Mouse (Mus musculus): ENCODE measurements around the gene Slc29a4.

Gene Slc29a4

DNA sequence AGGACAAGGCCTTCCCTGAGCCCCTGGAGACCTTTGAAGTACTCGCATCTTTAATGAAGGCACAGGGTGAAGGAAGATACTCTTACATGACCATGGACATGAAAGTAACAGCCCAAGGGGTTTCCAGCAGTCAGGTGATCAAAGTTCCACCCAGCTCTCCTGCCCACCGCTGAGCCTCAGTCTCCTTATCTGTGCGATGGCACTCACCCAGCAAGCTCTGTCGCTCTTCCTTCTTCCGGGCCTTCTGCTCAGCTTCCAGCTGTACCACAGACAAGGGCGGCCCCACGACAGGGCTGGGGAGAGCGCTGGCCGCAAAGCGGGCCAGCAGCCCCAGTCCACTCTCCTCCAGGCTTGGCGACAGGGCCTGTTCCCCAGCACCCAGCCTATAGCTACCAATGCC is 57.9 kb downstream of the Slc29a4 start:
- no peak for DNase-seq

- DNase-seq, result no peak
Observed at GRCm38 (mm10) chr5:142752241-142752640, 59.9 kb downstream of the Slc29a4 start.

DNA sequence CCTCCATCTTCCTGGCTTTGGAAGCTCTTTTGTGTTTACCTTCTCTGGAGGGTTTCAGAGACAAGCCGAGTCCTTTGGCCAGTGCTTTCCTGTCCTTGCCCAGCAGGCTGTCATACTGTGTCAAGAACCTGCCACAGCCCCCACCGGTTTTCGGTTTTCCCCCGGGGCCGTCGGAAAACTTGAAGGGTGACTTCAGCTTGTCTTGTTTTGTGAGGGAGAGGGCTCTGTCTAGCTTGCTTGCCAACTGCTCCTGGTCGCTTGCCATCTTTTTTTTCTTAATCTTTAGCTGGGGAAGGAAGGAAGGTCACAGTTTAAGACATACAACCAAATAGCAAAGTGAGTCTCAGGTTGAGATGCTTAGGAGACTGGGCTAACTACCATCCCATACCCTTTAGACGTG is 67.5 kb downstream of the Slc29a4 start:
- no peak for DNase-seq

DNA sequence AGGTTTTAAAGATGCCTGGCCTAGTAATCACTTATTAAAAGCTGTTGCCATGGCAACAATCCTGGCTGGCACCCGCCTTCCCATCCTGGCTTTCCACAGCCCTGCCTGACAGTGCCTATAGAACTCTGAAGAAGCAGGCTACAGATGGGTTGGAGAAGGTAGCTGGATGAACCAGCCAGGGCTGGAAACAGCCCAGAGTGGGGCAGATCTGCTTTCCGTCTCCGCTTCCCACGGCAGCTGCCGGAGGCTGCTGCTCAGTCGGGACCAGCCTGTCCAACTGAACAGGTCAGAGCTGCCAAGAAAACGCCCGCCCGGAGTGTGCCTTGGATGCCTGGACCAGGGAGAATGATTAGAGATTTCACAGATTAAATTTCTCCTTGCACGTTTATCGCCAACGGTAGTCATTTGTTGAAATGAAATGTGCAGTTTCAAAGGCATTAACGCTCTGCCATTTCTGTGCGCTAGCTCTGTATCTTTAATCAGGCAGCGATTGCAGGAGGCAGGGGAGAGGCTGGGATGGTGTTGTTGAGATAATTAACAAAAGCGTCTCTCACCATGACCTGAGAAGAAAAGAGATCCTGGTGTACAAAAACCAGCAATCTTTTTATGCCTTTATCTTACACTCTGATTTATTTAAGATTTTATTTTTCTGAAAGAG is 69.1 kb downstream of the Slc29a4 start:
- DNase-seq, result no peak

- no peak for DNase-seq
Observed at GRCm38 (mm10) chr5:142762082-142762807, 69.9 kb downstream of the Slc29a4 start.

GRCm38 (mm10) chr5:142764306-142764705 is 72.0 kb downstream of the Slc29a4 start:
- no peak for DNase-seq

- no peak for DNase-seq
Observed at GRCm38 (mm10) chr5:142764889-142765288, 72.6 kb downstream of the Slc29a4 start.

DNA sequence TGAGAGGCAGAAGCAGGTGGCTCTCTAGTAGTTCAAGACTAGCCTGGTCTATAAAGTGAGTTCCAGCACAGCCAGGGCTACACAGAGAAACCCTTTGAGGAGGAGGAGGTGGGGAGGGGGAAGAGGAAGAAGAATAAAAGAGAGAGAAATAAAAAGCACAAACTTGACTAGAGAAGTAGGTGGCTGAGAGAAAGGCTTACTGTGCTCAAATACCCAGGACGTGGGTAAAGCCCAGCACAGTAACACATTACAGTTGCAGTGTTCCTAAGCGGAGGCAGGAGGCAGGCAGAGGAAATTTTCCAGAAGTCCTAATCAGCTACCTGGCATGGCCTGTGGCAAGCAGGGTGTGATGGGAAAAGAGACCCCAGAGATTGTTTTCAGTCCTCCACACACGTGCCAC is 74.4 kb downstream of the Slc29a4 start:
- no peak for DNase-seq

DNA sequence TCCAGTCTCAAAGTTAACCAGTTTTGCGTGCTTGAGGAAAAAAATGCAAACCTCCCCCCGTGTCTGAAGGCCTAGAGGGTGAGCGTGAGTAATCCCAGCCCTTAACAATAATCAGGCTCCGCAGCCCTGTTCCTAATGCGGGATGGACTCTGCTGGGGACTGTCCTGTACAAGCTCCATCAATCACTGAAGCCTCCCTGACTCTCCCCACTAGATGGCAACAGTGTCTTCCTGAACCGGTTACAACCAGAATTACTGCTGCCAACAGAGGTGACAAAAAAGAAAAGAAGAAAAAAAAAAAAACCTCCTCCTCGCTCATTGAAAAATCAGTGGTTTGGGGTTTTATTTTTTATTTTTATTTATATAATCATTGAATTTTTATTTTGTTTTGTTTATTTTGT is 75.6 kb downstream of the Slc29a4 start:
- DNase-seq, result peak; percentile 64

DNA sequence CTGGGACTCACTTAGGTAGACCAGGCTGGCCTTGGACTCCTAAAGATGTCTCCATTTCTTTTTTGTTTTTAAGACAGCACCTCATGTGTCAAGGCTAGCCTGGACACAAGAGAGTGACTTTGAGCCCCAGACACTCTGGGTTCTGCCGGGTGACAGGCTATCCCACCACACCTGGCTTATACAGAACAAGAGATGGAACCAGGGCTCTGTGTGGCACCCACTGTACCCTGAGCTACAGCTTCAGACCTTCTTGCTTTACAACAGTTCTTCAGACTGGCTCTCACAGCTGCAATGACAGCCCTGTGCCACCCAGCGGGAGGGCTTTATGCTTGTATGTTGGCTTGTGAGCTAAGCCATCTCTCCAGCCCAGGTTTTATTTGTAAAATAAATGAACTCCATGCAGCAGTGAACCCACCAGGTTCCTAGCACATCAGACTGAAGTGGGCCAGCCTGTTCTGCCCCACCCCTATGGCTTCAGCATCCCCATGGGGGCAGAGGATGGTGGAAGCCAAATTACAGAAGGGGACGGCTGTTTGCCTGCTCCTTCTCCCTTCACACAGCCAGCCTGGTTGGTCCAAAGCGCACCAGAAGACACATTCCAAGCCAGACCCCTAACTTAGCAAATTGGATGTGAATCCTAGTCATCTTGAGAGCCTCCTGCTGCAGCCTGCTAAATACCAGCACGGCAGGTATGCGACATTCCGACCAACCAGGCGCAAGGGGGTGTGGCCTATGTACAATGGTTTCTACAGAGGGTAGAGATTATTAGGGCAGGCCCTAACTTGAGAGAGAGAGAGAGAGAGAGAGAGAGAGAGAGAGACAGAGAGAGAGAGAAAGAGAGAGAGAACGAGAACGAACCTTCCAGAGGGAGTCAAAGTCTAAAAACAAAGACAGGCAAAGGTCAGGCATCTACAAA is 76.3 kb downstream of the Slc29a4 start:
- DNase-seq, result no peak

DNA sequence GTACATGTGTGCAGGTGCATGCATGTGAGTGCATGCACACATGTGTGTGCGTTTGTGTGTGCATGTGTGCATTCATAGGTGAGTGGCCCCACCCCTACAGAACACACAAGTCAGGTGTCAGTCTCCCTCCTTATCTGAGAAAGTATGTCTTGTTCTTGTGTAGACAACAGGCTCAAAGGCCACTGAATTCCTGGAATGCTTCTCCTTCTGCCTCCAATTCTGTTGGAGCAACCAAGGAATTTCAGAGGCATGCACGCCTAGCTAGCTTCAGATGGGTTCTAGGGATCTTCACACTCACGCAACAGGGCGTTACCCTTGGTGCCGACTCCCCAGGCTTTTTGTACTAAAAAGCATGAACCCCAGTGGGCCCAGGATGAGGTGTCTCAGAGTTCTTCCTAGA is 77.3 kb downstream of the Slc29a4 start:
- DNase-seq, result no peak

- no peak for DNase-seq
Observed at GRCm38 (mm10) chr5:142771034-142771433, 78.7 kb downstream of the Slc29a4 start.

DNA sequence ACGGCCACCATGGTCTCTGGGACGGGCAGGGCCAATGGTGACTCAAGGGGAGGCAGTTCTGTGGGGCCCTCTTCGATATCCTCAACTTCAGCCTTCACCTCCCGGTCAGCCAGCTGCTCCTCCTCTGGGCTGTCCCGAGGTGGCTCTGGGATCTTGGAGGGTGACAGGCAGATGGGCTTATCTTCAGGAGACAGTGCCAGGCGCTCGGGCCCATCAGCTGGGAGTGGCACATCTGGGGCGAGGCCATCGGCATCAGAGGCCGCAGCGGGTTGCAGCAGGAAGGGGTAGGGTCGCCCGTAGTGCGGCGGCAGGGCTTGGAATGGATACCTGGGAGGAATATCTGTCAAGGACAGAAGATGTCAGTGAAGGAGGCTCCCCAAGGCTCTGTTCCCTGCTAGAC is 79.7 kb downstream of the Slc29a4 start:
- DNase-seq, result no peak
